Mouse (Mus musculus) lung, embryonic 15.5 days (tissue): ENCODE measurements at regions not wholly inside any gene's neighbourhood (a gene's known extent, or its start where the extent isn't known, plus 50 kb on each side); places are given as distances from the start of the nearest gene placed in this dataset.
A peak's percentile ranks its signal among the peaks of the same experiment; 100 is the strongest.

ENCODE experiments used
- ATAC-seq: fragments of 200-750 bp; cut with Nextera tagmentation; 2 replicates; pipeline ENCODE4 v1.8.0; 2017; ENCODE audit warnings: moderate number of reproducible peaks, borderline replicate concordance; ENCODE audit not compliant: low FRiP score, low TSS enrichment; ENCODE audit errors: extremely low read depth
- H3K27ac ChIP-seq: fragments of 300-500 bp; sonication (generic); 2 replicates; pipeline ENCODE4 v1.5.1; 2015; ENCODE audit warnings: moderate library complexity, mild to moderate bottlenecking, inconsistent platforms
- H3K27me3 ChIP-seq: fragments of 300-500 bp; sonication (generic); 2 replicates; pipeline ENCODE4 v1.6.1; 2015; ENCODE audit warnings: inconsistent platforms
- H3K36me3 ChIP-seq: fragments of 300-500 bp; sonication (generic); 2 replicates; pipeline ENCODE4 v1.6.1; 2015; ENCODE audit warnings: inconsistent platforms
- H3K4me1 ChIP-seq: fragments of 300-500 bp; sonication (generic); 2 replicates; pipeline ENCODE4 v1.6.1; 2015; ENCODE audit warnings: inconsistent platforms
- H3K4me2 ChIP-seq: fragments of 300-500 bp; sonication (generic); 2 replicates; pipeline ENCODE4 v1.6.1; 2015; ENCODE audit warnings: inconsistent platforms, mild to moderate bottlenecking, moderate library complexity
- H3K4me3 ChIP-seq: fragments of 300-500 bp; sonication (generic); 2 replicates; pipeline ENCODE4 v1.5.1; 2015; ENCODE audit warnings: mild to moderate bottlenecking, inconsistent platforms
- H3K9ac ChIP-seq: fragments of 300-500 bp; sonication (generic); 2 replicates; pipeline ENCODE4 v1.6.1; 2015; ENCODE audit warnings: inconsistent platforms
- H3K9me3 ChIP-seq: fragments of 300-500 bp; sonication (generic); 2 replicates; pipeline ENCODE4 v1.6.1; 2016; ENCODE audit warnings: inconsistent platforms
- WGBS: fragments of 180-500 bp; shearing (Covaris S2); methylation state at CpG from one replicate; pipeline ENCODE4 v1.1.7; 2015; 5-methylcytosine and 5-hydroxymethylcytosine counted together

GRCm38 (mm10) chr8:102497160-102497559 lies 288.3 kb downstream of the Cdh11 start:
- ATAC-seq = no peak
- H3K4me2 ChIP-seq = no peak overlapping the region
- no peak overlapping the region for H3K27ac ChIP-seq
- 0 out of 2 replicates have a peak, but pooled peaks cover 3% of the 10 kb centered on the region for H3K4me1 ChIP-seq
- no peak overlapping the region for H3K4me3 ChIP-seq
- WGBS = 65% methylated on average over 5 of the region's 5 CpGs
- no peak overlapping the region for H3K9ac ChIP-seq
- no peaks in the 10 kb centered on the region for H3K9me3 ChIP-seq
- no peaks in the 10 kb centered on the region for H3K27me3 ChIP-seq
- H3K36me3 ChIP-seq = no peaks in the 10 kb centered on the region

- no peaks in the 10 kb centered on the region for H3K27me3 ChIP-seq
- 0 out of 2 replicates have a peak, but pooled peaks cover 3% of the 10 kb centered on the region for H3K4me1 ChIP-seq
- H3K27ac ChIP-seq = no peak overlapping the region
- no peak overlapping the region for H3K4me3 ChIP-seq
- ATAC-seq = peak; percentile 73; the same call in 1 of the 2 replicates
- H3K9ac ChIP-seq = no peak overlapping the region
- no peaks in the 10 kb centered on the region for H3K36me3 ChIP-seq
- no peaks in the 10 kb centered on the region for H3K9me3 ChIP-seq
- no peak overlapping the region for H3K4me2 ChIP-seq
Measured at GRCm38 (mm10) chr8:102496698-102497097, 288.7 kb downstream of the Cdh11 start.

GRCm38 (mm10) chr8:102496021-102496420 lies 289.4 kb downstream of the Cdh11 start:
- H3K9me3 ChIP-seq = no peaks in the 10 kb centered on the region
- no peak overlapping the region for H3K27ac ChIP-seq
- no peak overlapping the region for H3K4me2 ChIP-seq
- H3K27me3 ChIP-seq = no peaks in the 10 kb centered on the region
- no peak overlapping the region for H3K9ac ChIP-seq
- peak; percentile 49; the same call in 1 of the 2 replicates for ATAC-seq
- H3K4me3 ChIP-seq = no peak overlapping the region
- H3K36me3 ChIP-seq = no peaks in the 10 kb centered on the region
- 0 out of 2 replicates have a peak, but pooled peaks cover 3% of the 10 kb centered on the region for H3K4me1 ChIP-seq
- WGBS = 28% methylated on average over 1 of the region's 1 CpGs

GRCm38 (mm10) chr8:102491015-102491414 lies 294.4 kb downstream of the Cdh11 start:
- Histone ChIP-seq H3K9ac (no peak overlapping the region), H3K27ac (no peak overlapping the region), H3K4me3 (no peak overlapping the region), H3K27me3 (no peaks in the 10 kb centered on the region), H3K9me3 (no peaks in the 10 kb centered on the region), H3K36me3 (no peaks in the 10 kb centered on the region), H3K4me1 (no peaks in the 10 kb centered on the region), H3K4me2 (no peak overlapping the region)
- no peak for ATAC-seq

GRCm38 (mm10) chr8:102488284-102488683 lies 297.2 kb downstream of the Cdh11 start:
- Histone ChIP-seq H3K4me2 (no peak overlapping the region), H3K9ac (no peak overlapping the region), H3K36me3 (no peaks in the 10 kb centered on the region), H3K4me3 (no peak overlapping the region), H3K4me1 (no peaks in the 10 kb centered on the region), H3K9me3 (no peaks in the 10 kb centered on the region), H3K27ac (no peak overlapping the region), H3K27me3 (no peaks in the 10 kb centered on the region)
- no peak for ATAC-seq
- WGBS = 82% methylated on average over 1 of the region's 1 CpGs

GRCm38 (mm10) chr8:102487796-102488195 lies 297.6 kb downstream of the Cdh11 start:
- Histone ChIP-seq H3K9me3 (no peaks in the 10 kb centered on the region), H3K4me1 (no peaks in the 10 kb centered on the region), H3K27ac (no peak overlapping the region), H3K36me3 (no peaks in the 10 kb centered on the region), H3K27me3 (no peaks in the 10 kb centered on the region), H3K4me2 (no peak overlapping the region), H3K9ac (no peak overlapping the region), H3K4me3 (no peak overlapping the region)
- ATAC-seq = no peak
- 75% methylated on average over 6 of the region's 6 CpGs for WGBS

GRCm38 (mm10) chr8:102475166-102475802 lies 310.2 kb downstream of the Cdh11 start:
- Histone ChIP-seq H3K4me2 (no peak overlapping the region), H3K9ac (no peak overlapping the region), H3K4me3 (no peak overlapping the region), H3K4me1 (no peaks in the 10 kb centered on the region), H3K27me3 (no peaks in the 10 kb centered on the region), H3K9me3 (no peaks in the 10 kb centered on the region), H3K36me3 (no peaks in the 10 kb centered on the region), H3K27ac (no peak overlapping the region)
- WGBS = 82% methylated on average over 12 of the region's 12 CpGs
- no peak for ATAC-seq

- Histone ChIP-seq H3K27ac (no peak overlapping the region), H3K9ac (no peak overlapping the region), H3K9me3 (no peaks in the 10 kb centered on the region), H3K36me3 (no peaks in the 10 kb centered on the region), H3K27me3 (no peaks in the 10 kb centered on the region), H3K4me1 (no peaks in the 10 kb centered on the region), H3K4me3 (no peak overlapping the region), H3K4me2 (no peak overlapping the region)
- WGBS = 32% methylated on average over 2 of the region's 2 CpGs
- ATAC-seq = no peak
Measured at GRCm38 (mm10) chr8:102474192-102474591, 311.2 kb downstream of the Cdh11 start.

- Histone ChIP-seq H3K4me1 (no peaks in the 10 kb centered on the region), H3K27me3 (no peaks in the 10 kb centered on the region), H3K9ac (no peak overlapping the region), H3K36me3 (no peaks in the 10 kb centered on the region), H3K4me3 (no peak overlapping the region), H3K27ac (no peak overlapping the region), H3K9me3 (no peaks in the 10 kb centered on the region), H3K4me2 (no peak overlapping the region)
- WGBS = 86% methylated on average over 1 of the region's 1 CpGs
- ATAC-seq = no peak
Measured at GRCm38 (mm10) chr8:102471352-102471751, 314.1 kb downstream of the Cdh11 start.

GRCm38 (mm10) chr8:102462601-102463000 lies 322.8 kb downstream of the Cdh11 start:
- no peak overlapping the region for H3K4me3 ChIP-seq
- H3K27me3 ChIP-seq = no peaks in the 10 kb centered on the region
- WGBS = 91% methylated on average over 2 of the region's 2 CpGs
- H3K36me3 ChIP-seq = no peaks in the 10 kb centered on the region
- H3K27ac ChIP-seq = no peak overlapping the region
- no peak for ATAC-seq
- H3K4me1 ChIP-seq = no peaks in the 10 kb centered on the region
- H3K9ac ChIP-seq = no peak overlapping the region
- no peak overlapping the region for H3K4me2 ChIP-seq
- no peaks in the 10 kb centered on the region for H3K9me3 ChIP-seq

GRCm38 (mm10) chr8:102443006-102443405 lies 342.4 kb downstream of the Cdh11 start:
- Histone ChIP-seq H3K36me3 (no peaks in the 10 kb centered on the region), H3K27me3 (no peaks in the 10 kb centered on the region), H3K9me3 (no peaks in the 10 kb centered on the region), H3K4me1 (no peaks in the 10 kb centered on the region), H3K4me3 (no peak overlapping the region), H3K27ac (no peak overlapping the region), H3K4me2 (no peak overlapping the region), H3K9ac (no peak overlapping the region)
- no peak for ATAC-seq
- 70% methylated on average over 4 of the region's 4 CpGs for WGBS

GRCm38 (mm10) chr8:102421828-102422227 lies 363.6 kb downstream of the Cdh11 start:
- ATAC-seq = no peak
- Histone ChIP-seq H3K27ac (no peak overlapping the region), H3K9ac (no peak overlapping the region), H3K4me3 (no peak overlapping the region), H3K4me1 (no peaks in the 10 kb centered on the region), H3K9me3 (no peaks in the 10 kb centered on the region), H3K36me3 (no peaks in the 10 kb centered on the region), H3K4me2 (no peak overlapping the region), H3K27me3 (no peaks in the 10 kb centered on the region)
- 58% methylated on average over 2 of the region's 2 CpGs for WGBS

GRCm38 (mm10) chr8:102414931-102415330 lies 370.5 kb downstream of the Cdh11 start:
- Histone ChIP-seq H3K4me2 (no peak overlapping the region), H3K4me1 (no peaks in the 10 kb centered on the region), H3K9ac (no peak overlapping the region), H3K27me3 (no peaks in the 10 kb centered on the region), H3K27ac (no peak overlapping the region), H3K36me3 (no peaks in the 10 kb centered on the region), H3K4me3 (no peak overlapping the region), H3K9me3 (no peaks in the 10 kb centered on the region)
- WGBS = 56% methylated on average over 4 of the region's 4 CpGs
- ATAC-seq = no peak
